Mouse (Mus musculus) lung, embryonic 14.5 days (tissue): ENCODE data around the gene Naaladl2. TPM values are rescaled to one million over a fixed set of nuclear protein-coding genes. Genes with fewer than 3 reads are reported as not detected.

ENCODE experiments used
- ATAC-seq: fragments of 200-750 bp; cut with Nextera tagmentation; 2 replicates; pipeline ENCODE4 v1.8.0; 2017; ENCODE audit warnings: mild to moderate bottlenecking, moderate TSS enrichment, moderate library complexity; ENCODE audit not compliant: insufficient read depth
- DNase-seq: peaks from one replicate; pipeline ENCODE4 v3.0.0-alpha.2; 2015
- H3K27ac ChIP-seq: fragments of 300-500 bp; sonication (generic); 2 replicates; pipeline ENCODE4 v1.5.1; 2014; ENCODE audit warnings: low read depth, mild to moderate bottlenecking, moderate library complexity
- H3K27me3 ChIP-seq: fragments of 300-500 bp; sonication (generic); 2 replicates; pipeline ENCODE4 v1.6.1; 2014; ENCODE audit warnings: low read length, control low read depth; ENCODE audit not compliant: insufficient read depth
- H3K36me3 ChIP-seq: fragments of 300-500 bp; sonication (generic); 2 replicates; pipeline ENCODE4 v1.6.1; 2014; ENCODE audit warnings: control low read depth; ENCODE audit not compliant: insufficient read depth
- H3K4me1 ChIP-seq: fragments of 300-500 bp; sonication (generic); 2 replicates; pipeline ENCODE4 v1.6.1; 2014; ENCODE audit warnings: antibody characterized with exemption, control low read depth; ENCODE audit not compliant: insufficient read depth
- H3K4me2 ChIP-seq: fragments of 300-500 bp; sonication (generic); 2 replicates; pipeline ENCODE4 v1.6.1; 2014; ENCODE audit warnings: mild to moderate bottlenecking
- H3K4me3 ChIP-seq: fragments of 300-500 bp; sonication (generic); 2 replicates; pipeline ENCODE4 v1.5.1; 2014; ENCODE audit warnings: low read depth, low read length
- H3K9ac ChIP-seq: fragments of 300-500 bp; sonication (generic); 2 replicates; pipeline ENCODE4 v1.6.1; 2014
- H3K9me3 ChIP-seq: fragments of 300-500 bp; sonication (generic); 2 replicates; pipeline ENCODE4 v1.6.1; 2016; ENCODE audit warnings: low read depth, low read length, control low read depth
- CTCF ChIP-seq: IDR thresholded peaks from 2 replicates; pipeline ENCODE4 v1.5.1; 2016; ENCODE audit warnings: antibody characterized with exemption, low read depth
- WGBS: fragments of 180-500 bp; shearing (Covaris S2); extraction: QIAGEN DNeasy Blood & Tissue Kit; methylation state at CpG from one replicate; pipeline ENCODE4 v1.1.7; 2014; 5-methylcytosine and 5-hydroxymethylcytosine counted together
- polyA plus RNA-seq: library from polyadenylated mRNA; unstranded; fragments of >200 nt; fragmentation: Nextera tagmentation; extraction: Ambion mirVana; gene quantifications from 2 replicates; pipeline ENCODE4 v1.2.1, GENCODE M21; 2014

Naaladl2 gene
- polyA plus RNA-seq, 1 experiment from 2014 or later, result 1.8 TPM

GRCm38 (mm10) chr3:24142808-24143207 lies 1001.3 kb downstream of the Naaladl2 start:
- H3K27ac ChIP-seq, result no peak overlapping the region
- H3K9ac ChIP-seq, result no peak overlapping the region
- no peaks in the 10 kb centered on the region for H3K27me3 ChIP-seq
- H3K4me2 ChIP-seq, result no peak overlapping the region
- no peak for ATAC-seq
- DNase-seq, result no peak
- no peaks in the 10 kb centered on the region for H3K36me3 ChIP-seq
- H3K4me1 ChIP-seq, result no peaks in the 10 kb centered on the region
- no peaks in the 10 kb centered on the region for H3K9me3 ChIP-seq
- no peak for TF ChIP-seq CTCF
- 90% methylated on average over 1 of the region's 1 CpGs for WGBS
- no peak overlapping the region for H3K4me3 ChIP-seq

DNA sequence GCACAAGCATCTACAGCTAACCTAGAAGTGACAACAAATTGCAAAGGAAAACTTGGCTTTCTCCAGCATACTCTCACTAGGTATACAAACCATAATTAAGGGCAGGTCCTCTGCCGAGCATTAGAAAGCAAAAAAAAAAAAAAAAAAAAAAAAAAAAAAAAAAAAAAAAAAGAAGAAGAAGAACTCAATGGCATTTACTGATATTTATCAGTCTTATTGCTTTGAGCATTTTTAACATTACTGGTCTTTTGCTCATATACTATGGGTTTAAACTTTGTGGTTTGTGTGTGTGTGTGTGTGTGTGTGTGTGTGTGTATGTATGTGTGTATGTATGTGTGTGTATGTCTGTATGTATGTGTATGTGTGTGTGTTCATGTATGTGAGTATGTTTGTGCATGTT lies 1006.1 kb downstream of the Naaladl2 start:
- Histone ChIP-seq H3K4me1 (no peaks in the 10 kb centered on the region), H3K9ac (no peak overlapping the region), H3K27ac (no peak overlapping the region), H3K9me3 (no peaks in the 10 kb centered on the region), H3K27me3 (no peaks in the 10 kb centered on the region), H3K36me3 (no peaks in the 10 kb centered on the region), H3K4me3 (no peak overlapping the region), H3K4me2 (no peak overlapping the region)
- no peak for ATAC-seq
- 57% methylated on average over 1 of the region's 1 CpGs for WGBS
- TF ChIP-seq CTCF, result no peak
- no peak for DNase-seq

DNA sequence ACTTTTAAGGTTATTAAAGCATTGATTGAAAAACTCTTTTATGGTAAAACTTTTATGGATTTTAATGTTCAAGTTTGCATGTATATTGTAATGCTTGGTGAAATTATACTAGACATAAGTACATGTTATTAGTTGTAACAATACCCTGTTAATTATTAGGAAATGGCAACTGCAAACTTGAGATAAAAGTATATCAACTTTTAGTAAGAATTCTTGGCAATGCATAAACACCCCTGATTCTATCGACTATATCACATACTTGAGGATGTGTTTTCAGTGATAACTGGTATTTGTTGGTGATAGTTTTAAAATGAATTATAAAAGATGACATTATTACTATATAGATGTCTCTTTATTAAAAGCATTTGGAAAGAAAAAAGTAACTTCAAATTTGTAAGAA lies 1017.9 kb downstream of the Naaladl2 start:
- Histone ChIP-seq H3K36me3 (no peaks in the 10 kb centered on the region), H3K9me3 (no peaks in the 10 kb centered on the region), H3K9ac (no peak overlapping the region), H3K4me3 (no peak overlapping the region), H3K4me1 (no peaks in the 10 kb centered on the region), H3K4me2 (no peak overlapping the region), H3K27ac (no peak overlapping the region), H3K27me3 (no peaks in the 10 kb centered on the region)
- ATAC-seq, result no peak
- WGBS, result 65% methylated on average over 1 of the region's 1 CpGs
- DNase-seq, result no peak
- no peak for TF ChIP-seq CTCF

DNA sequence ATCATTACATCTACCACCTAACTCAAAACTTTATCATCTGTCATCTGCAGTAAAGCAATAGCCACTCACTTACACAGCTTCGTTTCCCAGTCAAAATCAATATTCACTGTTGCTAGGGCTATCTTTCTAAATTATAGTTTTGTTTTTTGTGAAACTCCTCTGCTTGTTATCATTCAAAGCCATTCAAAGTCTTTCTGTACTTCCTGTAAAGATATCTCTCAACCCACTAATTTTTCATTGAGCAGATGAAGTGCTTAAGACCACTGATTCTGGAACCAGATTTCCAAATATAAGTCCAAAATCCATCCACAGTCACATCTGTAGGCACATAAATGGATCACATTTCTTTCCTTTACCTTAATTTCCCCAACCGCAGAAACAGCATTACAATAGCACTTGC lies 1020.0 kb downstream of the Naaladl2 start:
- no peak overlapping the region for H3K27ac ChIP-seq
- no peaks in the 10 kb centered on the region for H3K36me3 ChIP-seq
- H3K9ac ChIP-seq, result no peak overlapping the region
- no peaks in the 10 kb centered on the region for H3K27me3 ChIP-seq
- no peak for ATAC-seq
- no peak overlapping the region for H3K4me2 ChIP-seq
- no peak overlapping the region for H3K4me3 ChIP-seq
- WGBS, result 68% methylated on average over 2 of the region's 2 CpGs
- H3K9me3 ChIP-seq, result no peaks in the 10 kb centered on the region
- TF ChIP-seq CTCF, result no peak
- H3K4me1 ChIP-seq, result no peaks in the 10 kb centered on the region
- no peak for DNase-seq

DNA sequence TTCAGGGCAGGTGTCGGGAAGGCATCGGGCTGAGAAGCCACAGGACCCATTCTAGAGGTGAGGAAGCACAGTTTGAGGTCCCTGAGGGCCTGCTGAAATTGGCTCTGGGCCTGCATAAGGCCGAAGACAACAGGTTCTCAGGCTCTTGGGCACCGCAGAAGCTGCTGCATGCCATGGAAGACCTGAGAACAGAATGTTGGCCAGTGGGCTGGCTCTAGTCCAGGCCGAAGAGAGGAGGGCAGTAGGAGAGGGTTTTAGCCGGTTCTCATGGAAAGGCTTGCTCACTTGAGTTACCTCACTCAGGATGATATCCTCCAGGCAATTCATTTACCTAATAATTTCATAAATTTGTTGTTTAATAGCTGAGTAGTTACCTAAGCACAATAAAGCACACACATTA lies 1025.9 kb downstream of the Naaladl2 start:
- ATAC-seq (no peak), DNase-seq (no peak)
- H3K4me2 ChIP-seq, result no peak overlapping the region
- H3K9ac ChIP-seq, result no peak overlapping the region
- no peaks in the 10 kb centered on the region for H3K36me3 ChIP-seq
- no peak overlapping the region for H3K27ac ChIP-seq
- no peak overlapping the region for H3K4me3 ChIP-seq
- 91% methylated on average over 6 of the region's 6 CpGs for WGBS
- no peaks in the 10 kb centered on the region for H3K27me3 ChIP-seq
- TF ChIP-seq CTCF, result no peak
- no peaks in the 10 kb centered on the region for H3K9me3 ChIP-seq
- no peaks in the 10 kb centered on the region for H3K4me1 ChIP-seq

- WGBS, result 38% methylated on average over 3 of the region's 3 CpGs
- no peak overlapping the region for H3K4me2 ChIP-seq
- H3K9me3 ChIP-seq, result no peaks in the 10 kb centered on the region
- H3K4me3 ChIP-seq, result no peak overlapping the region
- H3K9ac ChIP-seq, result no peak overlapping the region
- no peaks in the 10 kb centered on the region for H3K27me3 ChIP-seq
- H3K4me1 ChIP-seq, result no peaks in the 10 kb centered on the region
- DNase-seq, result peak; percentile 20
- H3K27ac ChIP-seq, result no peak overlapping the region
- ATAC-seq, result peak; percentile 56; the same call in 1 of the 2 replicates
- no peaks in the 10 kb centered on the region for H3K36me3 ChIP-seq
- TF ChIP-seq CTCF, result no peak
Observed at GRCm38 (mm10) chr3:24114849-24115248, 1029.2 kb downstream of the Naaladl2 start.

- ATAC-seq (no peak), DNase-seq (no peak)
- WGBS, result 73% methylated on average over 2 of the region's 2 CpGs
- Histone ChIP-seq H3K36me3 (no peaks in the 10 kb centered on the region), H3K9me3 (no peaks in the 10 kb centered on the region), H3K4me2 (no peak overlapping the region), H3K4me1 (no peaks in the 10 kb centered on the region), H3K27me3 (no peaks in the 10 kb centered on the region), H3K9ac (no peak overlapping the region), H3K27ac (no peak overlapping the region), H3K4me3 (no peak overlapping the region)
- TF ChIP-seq CTCF, result no peak
Observed at GRCm38 (mm10) chr3:24113360-24113759, 1030.7 kb downstream of the Naaladl2 start.

DNA sequence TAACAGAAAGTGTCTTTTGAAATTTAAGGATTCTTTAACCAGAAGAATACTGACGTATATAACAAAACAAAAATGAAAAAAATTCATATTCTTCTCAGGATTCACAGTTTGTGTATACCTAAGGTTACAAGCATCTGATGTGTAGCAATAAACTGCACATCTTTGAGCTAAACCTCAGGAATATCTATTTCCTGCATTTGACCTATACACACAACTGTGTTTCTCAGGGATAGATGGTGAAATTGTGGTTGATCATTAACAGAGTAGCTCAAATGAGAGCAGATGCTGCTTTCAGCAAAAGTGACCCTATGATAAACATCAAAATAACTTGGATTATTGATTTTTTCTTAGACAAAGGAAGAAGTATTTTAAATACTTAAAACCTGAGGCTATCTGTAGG lies 1037.7 kb downstream of the Naaladl2 start:
- Histone ChIP-seq H3K4me2 (no peak overlapping the region), H3K27ac (no peak overlapping the region), H3K36me3 (no peaks in the 10 kb centered on the region), H3K27me3 (no peaks in the 10 kb centered on the region), H3K9me3 (no peaks in the 10 kb centered on the region), H3K4me1 (no peaks in the 10 kb centered on the region), H3K9ac (no peak overlapping the region), H3K4me3 (no peak overlapping the region)
- 82% methylated on average over 1 of the region's 1 CpGs for WGBS
- no peak for DNase-seq
- no peak for TF ChIP-seq CTCF
- no peak for ATAC-seq
